Mouse (Mus musculus) thymus, postnatal 36 days (tissue): ENCODE data around the gene Tmem132a.
A peak's percentile ranks its signal among the peaks of the same experiment; 100 is the strongest.

Experiments used
- DNase-seq, 2 experiments: peaks; one replicate each; pipeline ENCODE4 v3.0.0; 2022; ENCODE audit warnings: mixed read lengths in 2 of 2

Tmem132a gene

GRCm38 (mm10) chr19:10829436-10830175 lies 40.1 kb downstream of the Tmem132a start, which contains the start of gene Cd6:
Cd6 (minus strand) TSS chr19:10830058.
- DNase-seq: peak; percentile 76 to 83

- DNase-seq: peak; percentile 48 to 55
Measured at GRCm38 (mm10) chr19:10828321-10828720, 41.4 kb downstream of the Tmem132a start.

GRCm38 (mm10) chr19:10824061-10824460 lies 45.7 kb downstream of the Tmem132a start:
- no peak for DNase-seq

GRCm38 (mm10) chr19:10822534-10822933 lies 47.2 kb downstream of the Tmem132a start:
- no peak for DNase-seq

- no peak for DNase-seq
Measured at GRCm38 (mm10) chr19:10821319-10821718, 48.4 kb downstream of the Tmem132a start.

GRCm38 (mm10) chr19:10818217-10818946 lies 51.4 kb downstream of the Tmem132a start:
- DNase-seq: no peak

GRCm38 (mm10) chr19:10816462-10816861 lies 53.3 kb downstream of the Tmem132a start:
- no peak for DNase-seq

- no peak for DNase-seq
Measured at GRCm38 (mm10) chr19:10815871-10816270, 53.9 kb downstream of the Tmem132a start.

GRCm38 (mm10) chr19:10813905-10814304 lies 55.8 kb downstream of the Tmem132a start:
- no peak for DNase-seq

- no peak for DNase-seq
Measured at GRCm38 (mm10) chr19:10813039-10813438, 56.7 kb downstream of the Tmem132a start.

- no peak for DNase-seq
Measured at GRCm38 (mm10) chr19:10811471-10811870, 58.3 kb downstream of the Tmem132a start.

- no peak for DNase-seq
Measured at GRCm38 (mm10) chr19:10810176-10810492, 59.6 kb downstream of the Tmem132a start.

GRCm38 (mm10) chr19:10809428-10810175 lies 60.1 kb downstream of the Tmem132a start:
- no peak for DNase-seq

GRCm38 (mm10) chr19:10808524-10809233 lies 61.1 kb downstream of the Tmem132a start:
- DNase-seq: no peak
